Mouse (Mus musculus): Measurements from ENCODE around the gene Acsbg2.

Acsbg2 gene

GRCm38 (mm10) chr17:56874237-56874636 lies at the start of gene Acsbg2:
Gene Acsbg2, minus strand, starts transcription at chr17:56874447.
- no peak for DNase-seq (ENCODE audit: low read depth, low spot score)

GRCm38 (mm10) chr17:56919725-56920124 lies 45.5 kb upstream of the Acsbg2 start:
- DNase-seq (ENCODE audit: low read depth, low spot score) = no peak

GRCm38 (mm10) chr17:56917166-56917565 lies 42.9 kb upstream of the Acsbg2 start:
- peak; percentile 39 for DNase-seq (ENCODE audit: low read depth, low spot score)

DNA sequence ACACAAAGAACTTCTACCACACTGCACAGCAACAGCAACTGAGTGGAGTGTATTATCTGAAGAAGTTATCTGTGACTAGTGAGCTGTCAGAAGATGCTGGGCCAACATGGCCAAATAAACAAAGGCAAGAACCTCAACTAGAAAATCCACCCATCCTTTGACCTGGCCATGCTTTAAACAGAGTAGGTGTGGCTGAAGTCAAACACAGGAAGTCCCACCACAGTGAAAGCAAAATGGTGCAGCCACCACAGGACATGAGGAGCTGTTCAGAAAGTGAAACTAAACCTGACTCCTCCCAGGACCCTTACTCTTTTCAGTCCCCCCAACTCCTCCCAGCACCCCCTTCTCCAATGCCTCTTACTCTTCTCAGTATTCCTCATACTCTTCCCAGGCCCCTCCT lies 39.2 kb upstream of the Acsbg2 start:
- no peak for DNase-seq (ENCODE audit: low read depth, low spot score)

DNA sequence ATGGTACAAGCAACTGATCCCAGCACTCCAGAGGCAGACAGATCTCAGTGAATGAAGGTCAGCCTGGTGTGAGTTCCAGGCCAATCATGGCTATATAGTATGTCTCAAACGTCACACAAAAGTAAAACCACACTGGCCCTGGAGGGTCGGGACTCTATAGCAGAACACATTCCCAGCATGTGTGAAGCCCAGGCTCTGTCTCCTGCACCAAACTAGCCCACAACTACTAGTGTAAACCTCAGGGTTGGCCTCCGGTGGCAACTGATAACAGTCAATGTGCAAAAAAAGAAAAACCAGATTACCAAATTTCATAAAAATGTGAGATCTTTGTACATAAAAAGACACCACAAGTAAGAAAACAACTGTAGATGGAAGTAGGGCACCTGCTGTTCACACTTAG lies 38.8 kb upstream of the Acsbg2 start:
- DNase-seq (ENCODE audit: low read depth, low spot score) = no peak

DNA sequence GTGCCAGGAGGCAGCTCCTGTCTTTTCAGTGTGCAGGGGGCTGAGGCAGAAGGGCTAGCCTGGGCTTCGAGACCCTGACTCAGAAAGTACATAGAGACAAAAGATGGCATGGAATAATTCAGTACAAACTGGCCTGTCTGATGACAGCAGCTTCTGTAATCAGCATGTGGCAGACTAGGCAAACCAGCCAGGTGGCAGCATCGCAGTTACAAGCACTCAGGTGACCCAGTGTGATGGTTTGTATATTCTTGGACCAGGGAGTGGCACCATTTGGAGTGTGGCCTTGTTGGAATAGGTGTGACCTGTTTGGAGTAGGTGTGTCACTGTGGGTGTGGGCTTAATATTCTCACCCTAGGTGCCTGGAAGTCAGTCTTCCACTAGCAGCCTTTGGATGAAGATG lies 35.5 kb upstream of the Acsbg2 start:
- DNase-seq (ENCODE audit: low read depth, low spot score) = peak; percentile 70

DNA sequence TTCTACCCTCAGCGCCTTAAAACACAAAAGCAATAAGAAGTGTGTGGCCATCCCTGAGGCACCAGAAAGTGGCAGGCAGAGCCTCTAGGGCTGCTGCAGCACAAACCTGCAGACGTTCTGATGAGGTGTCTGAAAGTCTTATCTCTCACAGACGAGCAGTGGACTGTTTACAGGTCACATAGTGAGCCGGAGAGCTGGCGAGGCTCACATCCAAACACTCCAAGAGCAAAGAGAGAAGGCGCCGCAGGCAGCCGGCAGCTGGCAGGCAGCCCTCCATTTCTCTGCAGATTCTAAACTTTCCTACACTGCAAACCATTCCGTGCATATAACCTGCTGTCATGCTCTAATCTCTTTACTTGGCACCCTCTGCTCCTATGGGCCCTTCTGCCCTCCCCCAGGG lies 33.6 kb upstream of the Acsbg2 start:
- peak; percentile 39 for DNase-seq (ENCODE audit: low read depth, low spot score)

DNA sequence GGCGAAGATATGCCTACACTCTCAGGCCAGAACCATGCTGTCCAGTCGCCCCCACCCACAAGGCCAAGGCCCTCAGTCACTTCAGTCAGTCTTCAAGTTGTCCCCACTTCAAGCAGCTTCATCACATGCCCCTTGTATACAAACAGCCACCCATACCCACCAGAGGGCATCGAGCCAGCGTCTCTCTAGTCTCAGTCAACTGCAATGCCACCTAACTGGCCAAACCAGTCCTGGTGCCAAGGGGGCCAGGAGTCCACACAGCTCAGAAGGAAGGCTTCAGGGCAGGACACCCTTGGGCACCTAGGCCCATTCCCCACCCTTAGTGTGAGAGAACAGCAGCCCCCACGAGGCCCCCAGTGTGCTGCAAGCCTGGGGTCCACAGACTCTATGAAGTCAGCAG lies 32.8 kb upstream of the Acsbg2 start:
- DNase-seq (ENCODE audit: low read depth, low spot score) = no peak

DNA sequence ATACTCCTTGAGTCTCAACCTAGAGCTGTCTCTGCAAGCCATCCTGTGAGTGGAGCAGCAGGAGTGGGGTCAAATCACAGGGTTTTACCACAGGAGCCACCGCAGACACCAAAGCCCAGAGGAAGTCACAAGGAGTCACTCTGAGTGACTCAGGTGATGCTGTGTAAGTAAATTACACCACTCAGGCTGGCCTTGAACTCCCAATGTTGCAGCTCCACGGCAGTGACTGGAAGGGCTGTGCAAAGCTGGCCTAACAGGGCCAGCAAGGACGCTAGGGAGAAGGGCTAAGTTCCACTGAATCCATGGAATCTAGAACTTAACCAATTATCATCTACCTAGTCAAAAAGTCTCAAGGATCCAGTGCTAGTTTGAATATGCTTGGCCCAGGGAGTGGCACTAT lies 31.9 kb upstream of the Acsbg2 start:
- no peak for DNase-seq (ENCODE audit: low read depth, low spot score)

DNA sequence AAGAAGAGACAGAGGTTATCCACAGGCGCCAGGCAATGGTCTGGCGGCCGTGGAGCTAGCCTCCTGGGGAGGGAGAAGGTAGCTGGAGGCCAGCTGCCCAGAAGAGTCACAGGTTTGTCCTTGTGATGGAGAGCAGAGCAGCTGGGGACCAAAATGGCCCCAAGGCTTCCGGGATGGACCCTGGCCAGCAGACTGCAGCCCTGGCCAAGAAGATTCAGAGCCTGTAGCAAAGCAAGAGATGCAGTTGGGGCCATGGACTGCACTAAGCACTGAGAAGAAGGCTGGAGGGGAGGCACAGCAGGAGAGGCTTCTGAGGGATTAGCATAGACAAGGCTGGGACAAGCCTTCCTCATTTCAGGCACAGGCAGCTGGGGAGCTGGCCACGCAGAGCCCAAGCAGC lies 28.5 kb upstream of the Acsbg2 start:
- DNase-seq (ENCODE audit: low read depth, low spot score) = peak; percentile 28

DNA sequence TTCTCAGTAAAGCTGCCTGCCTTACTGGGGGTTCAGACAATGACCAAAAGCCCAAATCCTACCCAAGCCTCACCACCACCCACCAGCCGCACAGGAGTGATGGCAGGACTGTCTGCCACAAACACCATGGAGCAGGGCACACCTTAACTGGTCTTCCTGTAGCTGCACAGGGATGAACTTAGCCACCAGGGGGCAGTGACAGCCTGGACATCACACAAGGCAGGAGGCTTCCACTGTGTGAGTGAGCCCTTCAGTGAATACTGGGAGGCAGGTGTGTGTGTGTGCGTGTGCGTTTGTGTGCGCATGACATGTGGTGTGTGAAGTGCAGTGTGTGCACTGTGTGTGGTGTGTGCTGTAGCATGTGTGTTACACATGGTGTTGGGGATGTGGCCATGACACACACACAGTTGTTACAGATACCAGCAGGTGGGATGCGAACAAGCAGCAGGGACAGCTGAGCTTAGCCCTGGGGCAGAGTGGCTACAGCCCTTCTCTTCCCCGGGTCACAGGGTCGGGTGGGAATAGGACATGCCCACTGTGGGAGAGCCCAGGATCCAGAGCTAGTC lies 23.5 kb upstream of the Acsbg2 start:
- DNase-seq (ENCODE audit: low read depth, low spot score) = peak; percentile 93

DNA sequence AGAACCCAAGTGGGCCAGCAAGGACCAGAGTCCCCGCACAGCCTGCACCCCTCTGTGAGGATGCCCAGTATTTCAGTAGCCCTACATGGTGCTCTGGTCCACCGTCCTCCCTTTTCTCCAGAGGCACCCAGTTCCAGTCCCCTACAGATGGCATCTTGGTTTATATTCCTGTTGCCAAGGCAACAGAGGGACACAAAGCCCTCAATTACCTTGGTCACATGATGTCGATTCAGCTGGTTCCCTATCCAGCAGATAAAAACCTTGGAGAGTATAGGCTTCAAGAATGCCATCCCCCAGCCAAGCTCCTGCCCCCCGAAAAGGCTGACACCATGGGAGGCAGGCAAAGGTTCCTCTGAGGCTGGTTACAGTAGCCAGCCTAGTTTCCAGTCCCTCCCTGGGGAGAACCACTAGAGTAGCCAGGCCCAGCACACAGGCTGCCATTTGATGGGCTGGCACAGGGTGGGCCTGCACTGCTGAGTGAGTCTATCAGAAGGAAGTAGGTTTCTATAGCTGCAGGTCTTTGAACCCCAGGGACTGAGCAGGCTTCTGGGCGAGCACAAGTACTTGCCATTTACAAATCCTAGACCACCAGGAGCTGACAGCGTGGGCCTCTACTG lies 22.4 kb upstream of the Acsbg2 start:
- peak; percentile 84 for DNase-seq (ENCODE audit: low read depth, low spot score)

DNA sequence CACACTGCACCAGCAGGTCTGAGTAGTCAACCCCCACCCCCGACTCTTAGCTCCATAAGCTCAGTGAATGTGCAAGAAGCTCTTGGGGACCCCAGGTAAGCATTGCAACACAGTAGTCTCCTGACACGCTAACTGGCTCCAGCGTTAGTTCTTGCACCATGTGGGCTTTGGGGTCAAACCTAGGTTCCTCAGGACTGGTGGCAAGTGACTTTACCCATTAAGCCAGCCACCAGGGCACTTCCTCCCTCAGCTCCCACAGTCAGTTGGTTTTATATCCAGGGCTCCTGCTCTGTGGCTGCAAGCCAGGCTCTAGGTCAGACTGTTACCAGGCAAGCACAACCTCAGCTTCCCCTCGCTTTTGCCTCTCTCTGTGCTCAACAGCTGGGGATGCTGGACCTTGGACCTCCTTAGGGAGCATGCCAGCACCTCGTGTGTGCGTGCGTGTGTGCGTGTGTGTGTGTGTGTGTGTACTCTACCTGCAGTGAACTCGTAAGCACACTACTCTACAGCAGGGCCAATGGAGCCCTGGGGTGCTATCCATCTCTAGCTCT lies 21.2 kb upstream of the Acsbg2 start:
- DNase-seq (ENCODE audit: low read depth, low spot score) = no peak

DNA sequence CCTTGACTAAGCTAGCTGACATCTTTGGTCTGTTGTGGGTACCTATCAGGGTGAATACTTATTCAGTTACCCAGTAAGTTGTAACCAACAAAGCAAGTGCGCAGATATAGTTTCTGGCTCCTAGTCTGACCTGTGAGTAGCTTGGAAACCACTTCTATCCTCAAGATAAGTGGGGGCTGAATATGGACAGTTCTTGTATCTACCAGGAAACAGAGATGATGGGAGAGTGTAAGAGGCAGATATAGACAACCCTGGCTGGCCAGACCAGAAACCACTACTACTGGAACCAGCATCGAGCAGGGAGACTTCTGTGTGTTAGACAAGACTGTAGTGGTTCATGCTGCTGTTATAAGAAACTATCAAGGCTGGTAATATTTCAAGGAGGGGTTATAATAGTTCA lies 15.8 kb upstream of the Acsbg2 start:
- DNase-seq (ENCODE audit: low read depth, low spot score) = no peak

DNA sequence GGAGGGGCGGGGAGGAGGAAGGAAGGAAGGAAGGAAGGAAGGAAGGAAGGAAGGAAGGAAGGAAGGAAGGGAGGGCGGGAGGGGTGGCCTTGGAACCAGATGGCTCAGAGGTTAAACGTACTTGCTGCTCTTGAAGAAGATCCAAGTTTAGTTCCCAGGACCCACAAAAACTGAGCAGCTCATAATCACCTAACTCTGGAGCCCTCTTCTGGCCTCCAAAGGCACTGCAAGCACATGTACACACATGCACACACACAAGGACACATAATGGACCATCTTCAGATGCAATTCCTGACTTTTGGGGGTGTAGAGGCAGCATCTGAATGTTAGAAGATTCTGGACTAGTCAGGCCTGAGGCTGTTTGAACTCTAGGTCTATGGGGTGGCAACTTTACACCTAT lies 13.8 kb upstream of the Acsbg2 start:
- no peak for DNase-seq (ENCODE audit: low read depth, low spot score)

GRCm38 (mm10) chr17:56884809-56885208 lies 10.6 kb upstream of the Acsbg2 start:
- DNase-seq (ENCODE audit: low read depth, low spot score) = no peak

DNA sequence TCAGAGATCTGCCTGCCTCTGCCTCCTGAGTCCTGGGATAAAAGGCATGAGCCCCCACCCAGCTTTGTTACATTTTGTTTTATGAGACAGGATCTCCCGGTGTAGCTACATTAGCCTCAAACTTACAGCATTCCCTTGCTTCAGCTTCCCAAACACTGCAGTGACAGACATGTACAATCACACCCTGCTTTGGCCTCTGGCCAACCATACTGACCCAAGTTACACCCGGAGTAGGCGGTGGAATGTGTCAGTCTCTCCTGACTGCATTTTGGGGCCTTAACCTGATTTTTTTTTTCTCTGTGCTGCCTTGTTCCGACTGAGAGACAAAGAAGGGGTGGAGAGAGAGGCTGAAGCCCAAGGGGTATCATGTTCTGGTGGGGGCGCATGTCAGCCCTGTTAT lies 10.1 kb upstream of the Acsbg2 start:
- DNase-seq (ENCODE audit: low read depth, low spot score) = no peak

GRCm38 (mm10) chr17:56883612-56884011 lies 9.4 kb upstream of the Acsbg2 start:
- DNase-seq (ENCODE audit: low read depth, low spot score) = no peak

- DNase-seq (ENCODE audit: low read depth, low spot score) = no peak
Observed at GRCm38 (mm10) chr17:56877426-56877825, 3.2 kb upstream of the Acsbg2 start.

GRCm38 (mm10) chr17:56876981-56877380 lies 2.7 kb upstream of the Acsbg2 start:
- no peak for DNase-seq (ENCODE audit: low read depth, low spot score)

- no peak for DNase-seq (ENCODE audit: low read depth, low spot score)
Observed at GRCm38 (mm10) chr17:56876465-56876864, 2.2 kb upstream of the Acsbg2 start.

- DNase-seq (ENCODE audit: low read depth, low spot score) = no peak
Observed at GRCm38 (mm10) chr17:56874936-56875651, 847 bp upstream of the Acsbg2 start, which contains the start of gene 1700061G19Rik. Gene 1700061G19Rik, plus strand, starts transcription at chr17:56875477.

- DNase-seq (ENCODE audit: low read depth, low spot score) = no peak
Observed at GRCm38 (mm10) chr17:56872512-56872911, 1.7 kb downstream of the Acsbg2 start.

Measured in brain, adult 2 months (tissue).